Mouse (Mus musculus) heart, embryonic 14.5 days (tissue): ENCODE results near the gene Pisd. TPM values are rescaled to one million over a fixed set of nuclear protein-coding genes. Genes with fewer than 3 reads are reported as not detected.
A peak's percentile ranks its signal among the peaks of the same experiment; 100 is the strongest.
"Not testable (repeated sequence)": the region's sequence is repeated elsewhere in the genome, so short reads cannot be mapped to it uniquely, and the experiment has no call there.

Experiments used
- ATAC-seq: fragments of 200-750 bp; cut with Nextera tagmentation; 2 replicates; pipeline ENCODE4 v1.8.0; 2017; ENCODE audit warnings: low read depth, moderate TSS enrichment; ENCODE audit not compliant: insufficient number of reproducible peaks, insufficient read depth, low FRiP score
- H3K27ac ChIP-seq, 2 experiments: fragments of 200-500 bp in 1 of 2; fragments of 300-500 bp in 1 of 2; sonication (generic) in 1 of 2; replicated peaks in 1 of 2; 2 replicates each; pipeline ENCODE4 v1.5.1; 2012 to 2014; ENCODE audit warnings: low read depth in 2 of 2, low read length in 2 of 2, control low read depth in 1 of 2, mild to moderate bottlenecking in 1 of 2, mixed read lengths in 1 of 2; ENCODE audit not compliant: control insufficient read depth in 1 of 2, insufficient read depth in 1 of 2
- H3K27me3 ChIP-seq: fragments of 300-500 bp; sonication (generic); 2 replicates; pipeline ENCODE4 v1.6.1; 2014; ENCODE audit warnings: mild to moderate bottlenecking, low read length, control low read depth; ENCODE audit not compliant: control insufficient read depth, insufficient read depth
- H3K36me3 ChIP-seq: fragments of 300-500 bp; sonication (generic); 2 replicates; pipeline ENCODE4 v1.6.1; 2014; ENCODE audit warnings: mild to moderate bottlenecking, control low read depth, low read length, mixed read lengths; ENCODE audit not compliant: control insufficient read depth, insufficient read depth
- H3K4me1 ChIP-seq, 2 experiments: fragments of 200-500 bp in 1 of 2; fragments of 300-500 bp in 1 of 2; sonication (generic) in 1 of 2; 2 replicates each; pipeline ENCODE4 v1.6.1; 2012 to 2014; ENCODE audit warnings: low read length in 2 of 2, control low read depth in 1 of 2, mixed read lengths in 1 of 2; ENCODE audit not compliant: control insufficient read depth in 2 of 2, insufficient read depth in 2 of 2
- H3K4me2 ChIP-seq: fragments of 300-500 bp; sonication (generic); 2 replicates; pipeline ENCODE4 v1.6.1; 2014; ENCODE audit warnings: mild to moderate bottlenecking, low read length
- H3K4me3 ChIP-seq, 2 experiments: fragments of 200-500 bp in 1 of 2; fragments of 300-500 bp in 1 of 2; sonication (generic) in 1 of 2; 2 replicates each; pipeline ENCODE4 v1.5.1; 2012 to 2014; ENCODE audit warnings: low read length in 2 of 2, mild to moderate bottlenecking in 2 of 2, control low read depth in 1 of 2, low read depth in 1 of 2, moderate library complexity in 1 of 2; ENCODE audit not compliant: control insufficient read depth in 1 of 2, insufficient read depth in 1 of 2
- H3K9ac ChIP-seq: fragments of 300-500 bp; sonication (generic); 2 replicates; pipeline ENCODE4 v1.6.1; 2014; ENCODE audit warnings: mild to moderate bottlenecking, low read length
- H3K9me3 ChIP-seq: fragments of 300-500 bp; sonication (generic); 2 replicates; pipeline ENCODE4 v1.6.1; 2016; ENCODE audit warnings: low read length, control low read depth; ENCODE audit not compliant: control insufficient read depth
- WGBS: fragments of 180-500 bp; shearing (Covaris S2); extraction: QIAGEN DNeasy Blood & Tissue Kit; methylation state at CpG from one replicate; pipeline ENCODE4 v1.1.7; 2014; 5-methylcytosine and 5-hydroxymethylcytosine counted together
- polyA plus RNA-seq: library from polyadenylated mRNA; unstranded; fragments of >200 nt; fragmentation: Nextera tagmentation; extraction: Ambion mirVana; gene quantifications from 2 replicates; pipeline ENCODE4 v1.2.1, GENCODE M21; 2014

The Pisd gene
- 49.2 TPM in 2 replicates for polyA plus RNA-seq

DNA sequence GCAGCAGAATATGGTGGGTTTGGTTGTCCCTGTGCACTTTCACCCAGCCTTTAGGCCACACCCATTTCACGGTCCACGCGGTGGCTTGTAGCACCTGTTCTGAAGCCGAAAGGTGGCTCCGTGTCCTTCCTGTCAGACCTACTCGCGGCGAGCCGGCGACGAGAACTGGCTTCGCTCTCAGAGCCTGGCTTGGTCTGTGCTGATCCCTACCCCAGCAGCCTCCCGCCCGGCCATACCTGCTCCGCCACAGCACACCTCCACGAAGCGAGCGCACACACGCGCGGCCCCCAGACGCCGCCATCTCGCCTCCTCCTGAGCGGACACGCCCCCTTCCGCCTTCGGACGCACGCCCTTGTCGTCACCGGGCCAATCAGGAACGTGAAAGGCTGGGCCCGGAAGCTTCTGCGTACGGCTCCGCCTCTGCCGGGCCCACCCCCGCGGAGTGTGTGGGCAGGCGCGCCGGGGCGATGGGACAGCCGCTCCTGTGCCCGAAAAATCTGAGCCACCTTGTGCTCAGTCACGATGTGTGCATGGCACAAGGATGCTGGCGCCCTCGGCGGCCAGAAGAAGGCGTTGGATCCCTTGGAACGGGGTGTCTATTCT is at the start of gene Pisd:
Gene Pisd (minus strand): TSS at position 334 of the 603 bp plus-strand sequence.
- peak within 1 kb of the TSS in 1 of 2 experiments; percentile 49; a peak in 1 of 4 replicates for H3K27ac ChIP-seq
- ATAC-seq: peak; percentile 99

DNA sequence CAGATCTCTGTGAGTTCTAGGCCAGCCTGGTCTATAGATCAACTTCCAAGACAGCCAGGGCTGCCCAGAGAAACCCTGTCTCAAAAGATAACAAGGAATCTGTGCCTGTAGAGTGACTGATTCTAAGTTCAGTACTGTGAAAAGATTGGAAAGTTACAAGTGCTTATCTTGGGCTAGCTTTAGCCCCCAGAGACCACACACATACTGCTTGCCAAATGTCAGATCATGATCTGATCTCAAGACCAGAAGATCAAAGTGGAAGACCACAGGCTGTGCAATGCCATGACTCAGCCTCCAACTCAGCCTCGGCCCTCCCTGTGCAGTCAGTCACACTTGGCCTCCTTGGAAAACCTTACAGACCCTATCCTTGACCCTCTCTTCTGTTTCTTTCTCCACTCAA is 49.1 kb upstream of the Pisd start:
- Histone ChIP-seq H3K27me3 (no peaks in the 10 kb centered on the region), H3K4me1 (no peaks in the 10 kb centered on the region), H3K27ac (no peak overlapping the region), H3K4me2 (no peak overlapping the region), H3K9me3 (no peaks in the 10 kb centered on the region), H3K9ac (no peak overlapping the region), H3K36me3 (peaks cover 98% of the 10 kb centered on the region), H3K4me3 (no peak overlapping the region)
- ATAC-seq: no peak
- 85% methylated on average over 1 of the region's 1 CpGs for WGBS

More for the DNA sequence above, at the start of gene Pisd:
- H3K9ac ChIP-seq: peak within 1 kb of the TSS; percentile 81
- H3K4me2 ChIP-seq: peak within 1 kb of the TSS; percentile 95
- no peaks in the 10 kb centered on the region for H3K27me3 ChIP-seq
- no peaks in the 10 kb centered on the region for H3K9me3 ChIP-seq
- H3K4me3 ChIP-seq: peak within 1 kb of the TSS; percentile 68 to 92
- H3K36me3 ChIP-seq: peaks cover 18% of the 10 kb centered on the region
- under 1% methylated on average over 52 of the region's 52 CpGs for WGBS
- H3K4me1 ChIP-seq: peaks cover 0 to 8% of the 10 kb centered on the region in 2 experiments; a peak in 2 of 4 replicates

DNA sequence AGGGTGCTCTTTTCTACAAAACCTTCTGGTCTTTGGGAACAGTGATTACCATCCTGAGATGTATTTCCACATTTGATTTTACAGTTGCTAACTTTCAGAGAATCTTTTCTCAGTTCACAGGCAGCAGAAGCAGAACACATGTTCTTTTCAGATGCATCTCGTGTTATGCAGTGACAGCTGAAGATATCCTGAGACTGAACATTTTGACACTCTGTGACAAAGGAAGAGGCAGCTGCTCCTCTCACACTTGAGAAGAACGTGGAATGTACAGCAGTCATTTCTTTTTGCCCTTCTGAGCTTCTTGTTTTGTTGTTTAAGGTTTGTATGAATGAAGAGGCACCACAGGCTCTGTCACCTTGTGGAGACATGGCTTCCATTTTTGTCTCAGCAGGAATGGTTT is 44.6 kb upstream of the Pisd start:
- no peak overlapping the region for H3K4me3 ChIP-seq
- no peak overlapping the region for H3K27ac ChIP-seq
- H3K9ac ChIP-seq: no peak overlapping the region
- no peaks in the 10 kb centered on the region for H3K9me3 ChIP-seq
- peaks cover 99% of the 10 kb centered on the region for H3K36me3 ChIP-seq
- no peaks in the 10 kb centered on the region for H3K4me1 ChIP-seq
- H3K27me3 ChIP-seq: no peaks in the 10 kb centered on the region
- no peak overlapping the region for H3K4me2 ChIP-seq
- 84% methylated on average over 2 of the region's 2 CpGs for WGBS
- no peak for ATAC-seq

DNA sequence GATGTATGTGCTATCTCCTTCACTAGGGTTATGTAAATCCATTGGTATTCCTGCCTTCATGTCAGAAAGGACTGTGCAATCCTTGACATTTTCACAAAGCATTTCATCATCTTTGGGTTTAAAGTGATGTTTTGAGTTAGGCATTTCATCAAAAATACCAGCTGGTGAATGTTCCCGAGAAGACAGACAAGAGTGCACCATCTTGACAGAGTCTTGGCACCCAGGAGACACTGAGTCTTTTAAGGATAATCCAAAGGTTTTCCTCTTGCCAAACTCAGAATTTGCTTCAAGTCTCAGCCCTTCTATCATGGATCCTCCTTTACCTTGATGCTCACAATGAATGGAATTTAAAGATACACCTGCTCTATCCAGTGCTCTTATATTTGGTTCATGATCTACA is 43.3 kb upstream of the Pisd start:
- not testable (repeated sequence) for H3K9ac ChIP-seq, H3K9me3 ChIP-seq, H3K4me2 ChIP-seq, ATAC-seq, H3K27me3 ChIP-seq, H3K4me3 ChIP-seq, H3K27ac ChIP-seq, H3K4me1 ChIP-seq
- 78% methylated on average over 1 of the region's 1 CpGs for WGBS
- H3K36me3 ChIP-seq: peaks cover 89% of the 10 kb centered on the region

DNA sequence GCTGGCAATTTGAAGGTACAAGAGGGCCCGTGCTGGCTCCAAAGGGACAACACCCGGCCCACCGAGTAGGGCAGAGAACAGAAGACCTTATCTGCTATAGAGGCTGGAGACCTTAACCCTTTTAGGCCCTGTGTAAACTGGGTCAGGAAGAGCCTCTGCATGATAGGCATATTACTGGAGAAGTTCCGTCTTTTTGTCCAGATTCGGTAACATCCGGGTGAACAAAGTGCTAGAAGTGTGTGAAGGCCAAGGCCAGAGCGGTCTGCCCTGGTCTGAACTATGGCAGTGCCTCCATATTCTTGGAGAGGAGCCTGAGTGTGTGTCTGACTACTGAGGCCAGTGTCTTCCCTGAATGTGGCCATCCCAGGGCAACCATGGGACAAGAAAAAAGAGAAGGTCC is 41.6 kb upstream of the Pisd start, which contains the start of gene Gm20671:
Gene Gm20671 (minus strand): TSS at position 101 of the 400 bp plus-strand sequence.
- no peaks in the 10 kb centered on the region for H3K9me3 ChIP-seq
- no peak within 1 kb of the TSS for H3K4me2 ChIP-seq
- H3K9ac ChIP-seq: no peak within 1 kb of the TSS
- no peak within 1 kb of the TSS for H3K27ac ChIP-seq
- no peak within 1 kb of the TSS for H3K4me3 ChIP-seq
- ATAC-seq: no peak
- WGBS: 67% methylated on average over 7 of the region's 7 CpGs
- H3K36me3 ChIP-seq: peaks cover 84% of the 10 kb centered on the region
- H3K27me3 ChIP-seq: no peaks in the 10 kb centered on the region
- H3K4me1 ChIP-seq: no peaks in the 10 kb centered on the region

DNA sequence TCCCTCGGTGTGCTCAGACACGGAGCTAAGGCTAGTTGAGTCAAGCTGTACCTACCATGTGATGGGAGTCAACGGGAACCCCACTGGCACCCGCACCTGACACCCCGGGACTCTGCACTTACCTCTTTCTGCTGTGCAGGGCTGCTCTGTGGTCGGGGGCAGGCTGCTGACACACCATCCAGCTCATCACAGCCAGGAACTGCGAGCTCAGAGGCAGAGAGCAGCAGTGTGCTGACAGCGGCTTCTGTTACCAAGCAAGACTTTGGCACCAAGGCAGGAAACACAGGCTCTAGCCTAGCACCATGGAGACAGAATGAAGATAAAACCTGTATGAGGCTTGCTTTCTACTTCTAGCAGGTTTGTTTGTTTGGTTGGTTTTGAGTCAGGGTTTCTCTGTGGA is 35.0 kb upstream of the Pisd start:
- Histone ChIP-seq H3K9ac (no peak overlapping the region), H3K27me3 (no peaks in the 10 kb centered on the region), H3K9me3 (no peaks in the 10 kb centered on the region), H3K27ac (no peak overlapping the region), H3K36me3 (peaks cover 80% of the 10 kb centered on the region), H3K4me1 (no peaks in the 10 kb centered on the region), H3K4me2 (no peak overlapping the region), H3K4me3 (no peak overlapping the region)
- ATAC-seq: no peak
- 90% methylated on average over 8 of the region's 8 CpGs for WGBS

- Histone ChIP-seq H3K4me2 (no peak overlapping the region), H3K36me3 (peaks cover 82% of the 10 kb centered on the region), H3K27ac (no peak overlapping the region), H3K4me1 (no peaks in the 10 kb centered on the region), H3K9ac (no peak overlapping the region), H3K27me3 (no peaks in the 10 kb centered on the region), H3K4me3 (no peak overlapping the region), H3K9me3 (no peaks in the 10 kb centered on the region)
- no peak for ATAC-seq
- WGBS: 95% methylated on average over 4 of the region's 4 CpGs
These were observed 29.9 kb upstream of the Pisd start for GRCm38 (mm10) chr5:32815396-32815795.

DNA sequence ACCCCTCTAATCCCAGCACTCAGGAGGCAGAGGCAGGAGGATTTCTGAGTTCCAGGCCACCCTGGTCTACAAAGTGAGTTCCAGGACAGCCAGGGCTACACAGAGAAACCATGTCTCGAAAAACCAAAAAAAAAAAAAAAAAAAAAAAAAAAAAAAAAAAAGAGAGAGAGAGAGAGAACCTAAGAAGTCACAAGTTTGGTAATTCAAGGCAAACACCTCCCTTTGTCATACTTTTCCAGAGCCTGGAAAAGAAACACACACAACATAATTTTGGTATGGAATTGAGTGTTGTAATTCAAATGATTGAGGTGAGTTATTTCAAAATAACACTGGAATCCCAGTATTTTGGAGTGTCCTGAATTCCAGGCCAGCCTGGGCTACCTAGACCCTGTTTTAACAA is 1.0 kb upstream of the Pisd start:
- H3K9ac ChIP-seq, H3K9me3 ChIP-seq, H3K27me3 ChIP-seq, H3K4me1 ChIP-seq, H3K4me2 ChIP-seq, ATAC-seq, H3K27ac ChIP-seq, H3K4me3 ChIP-seq: not testable (repeated sequence)
- WGBS: 90% methylated on average over 1 of the region's 1 CpGs
- H3K36me3 ChIP-seq: peaks cover 28% of the 10 kb centered on the region
